11 mouse cellular contexts compared by ENCODE assay signal in genomic region chr12:85461913-85462663, GRCm38 (mm10). TPM values are rescaled to one million over a fixed set of nuclear protein-coding genes. Genes with fewer than 3 reads are reported as not detected.
A peak's percentile ranks its signal among the peaks of the same experiment; 100 is the strongest.
DNase-seq lines count a peak whose midpoint lies in the region; ATAC-seq and TF ChIP-seq lines count a peak whose summit lies in the region.
"Had no signal": no experiment of that assay in that cellular context is flagged by ENCODE, and none has a peak within 500 bp of the region (broad histone marks: within the 10 kb centered on the region; RNA-seq: fewer than 3 reads in every experiment).

No protein-coding gene starts in this region.

- H3K27ac ChIP-seq in hindbrain, embryonic 10.5 days: peak overlapping the region; percentile 5
- H3K27ac ChIP-seq in hindbrain, embryonic 12.5 days: no peak overlapping the region
- no peak overlapping the region for H3K27ac ChIP-seq in midbrain, embryonic 13.5 days
- H3K27ac ChIP-seq in midbrain, embryonic 15.5 days: no peak overlapping the region
- peak overlapping the region; percentile 35 for H3K27ac ChIP-seq in intestine, embryonic 16.5 days (ENCODE audit: low read length)
- H3K27ac ChIP-seq in stomach, postnatal 0 days (replicated peaks): peak overlapping the region; percentile 58
- H3K27ac ChIP-seq: limb, embryonic 12.5 days had no signal

- H3K4me3 ChIP-seq in hindbrain, embryonic 10.5 days: no peak overlapping the region
- no peak overlapping the region for H3K4me3 ChIP-seq in hindbrain, embryonic 12.5 days
- no peak overlapping the region for H3K4me3 ChIP-seq in midbrain, embryonic 13.5 days (replicated peaks)
- no peak overlapping the region for H3K4me3 ChIP-seq in midbrain, embryonic 15.5 days
- no peak overlapping the region for H3K4me3 ChIP-seq in intestine, embryonic 16.5 days (ENCODE audit: low read length)
- H3K4me3 ChIP-seq in stomach, postnatal 0 days (ENCODE audit: low read depth, low read length): no peak overlapping the region
- H3K4me3 ChIP-seq: erythroblast, embryonic 14.5 days; limb, embryonic 12.5 days had no signal

- no peak for TF ChIP-seq CTCF in stomach, postnatal 0 days (IDR thresholded peaks at IDR 0.05; ENCODE audit: low read depth)

- H3K27me3 ChIP-seq in hindbrain, embryonic 10.5 days (ENCODE audit: insufficient read depth, poor library complexity, severe bottlenecking): no peaks in the 10 kb centered on the region
- no peaks in the 10 kb centered on the region for H3K27me3 ChIP-seq in hindbrain, embryonic 12.5 days
- 0 out of 2 replicates have a peak, but pooled peaks cover 4% of the 10 kb centered on the region for H3K27me3 ChIP-seq in midbrain, embryonic 13.5 days
- no peaks in the 10 kb centered on the region for H3K27me3 ChIP-seq in midbrain, embryonic 15.5 days (replicated peaks)
- no peaks in the 10 kb centered on the region for H3K27me3 ChIP-seq in intestine, embryonic 16.5 days (replicated peaks; ENCODE audit: control insufficient read depth, insufficient read depth, low read length)
- H3K27me3 ChIP-seq in stomach, postnatal 0 days (ENCODE audit: control insufficient read depth, insufficient read depth, low read length): no peaks in the 10 kb centered on the region
- H3K27me3 ChIP-seq: limb, embryonic 12.5 days had no signal

- ATAC-seq in hindbrain, embryonic 12.5 days (ENCODE audit: low FRiP score): no peak
- no peak for ATAC-seq in midbrain, embryonic 13.5 days
- ATAC-seq in midbrain, embryonic 15.5 days (replicated peaks): no peak
- peak; percentile 23; the same call in 1 of the 2 replicates for ATAC-seq in intestine, embryonic 16.5 days
- ATAC-seq in stomach, postnatal 0 days (ENCODE audit: low FRiP score, low TSS enrichment): no peak

- H3K9ac ChIP-seq in hindbrain, embryonic 12.5 days: no peak overlapping the region
- H3K9ac ChIP-seq in midbrain, embryonic 13.5 days (replicated peaks): 0 out of 2 replicates have a peak overlapping the region, but pooled peaks have one; percentile 14
- no peak overlapping the region for H3K9ac ChIP-seq in midbrain, embryonic 15.5 days
- 0 out of 2 replicates have a peak overlapping the region, but pooled peaks have one; percentile 17 for H3K9ac ChIP-seq in intestine, embryonic 16.5 days (ENCODE audit: low read depth, low read length)
- H3K9ac ChIP-seq in stomach, postnatal 0 days (ENCODE audit: low read length): peak overlapping the region; percentile 23; the same call in 1 of the 2 replicates
- H3K9ac ChIP-seq: limb, embryonic 12.5 days had no signal

- peaks cover 27% of the 10 kb centered on the region for H3K4me1 ChIP-seq in hindbrain, embryonic 10.5 days (replicated peaks)
- H3K4me1 ChIP-seq in hindbrain, embryonic 12.5 days: peaks cover 5% of the 10 kb centered on the region; the same call in 1 of the 2 replicates
- peaks cover 7% of the 10 kb centered on the region for H3K4me1 ChIP-seq in midbrain, embryonic 13.5 days (replicated peaks)
- H3K4me1 ChIP-seq in midbrain, embryonic 15.5 days: peaks cover 2% of the 10 kb centered on the region; the same call in 1 of the 2 replicates
- H3K4me1 ChIP-seq in intestine, embryonic 16.5 days (ENCODE audit: control insufficient read depth, insufficient read depth, low read length): peaks cover 13% of the 10 kb centered on the region
- peaks cover 2% of the 10 kb centered on the region; the same call in 1 of the 2 replicates for H3K4me1 ChIP-seq in stomach, postnatal 0 days (replicated peaks; ENCODE audit: control insufficient read depth, insufficient read depth)

- 61% methylated on average over 21 of the region's 21 CpGs for WGBS in hindbrain, embryonic 10.5 days
- 51% methylated on average over 21 of the region's 21 CpGs for WGBS in hindbrain, embryonic 12.5 days
- 47% methylated on average over 21 of the region's 21 CpGs for WGBS in midbrain, embryonic 13.5 days
- WGBS in midbrain, embryonic 15.5 days: 49% methylated on average over 21 of the region's 21 CpGs
- 47% methylated on average over 21 of the region's 21 CpGs for WGBS in intestine, embryonic 16.5 days
- WGBS in stomach, postnatal 0 days: 32% methylated on average over 21 of the region's 21 CpGs

- H3K36me3 ChIP-seq in hindbrain, embryonic 10.5 days: no peaks in the 10 kb centered on the region
- no peaks in the 10 kb centered on the region for H3K36me3 ChIP-seq in hindbrain, embryonic 12.5 days
- H3K36me3 ChIP-seq in midbrain, embryonic 13.5 days: no peaks in the 10 kb centered on the region
- H3K36me3 ChIP-seq in midbrain, embryonic 15.5 days (replicated peaks): no peaks in the 10 kb centered on the region
- no peaks in the 10 kb centered on the region for H3K36me3 ChIP-seq in intestine, embryonic 16.5 days (ENCODE audit: control insufficient read depth, insufficient read depth, low read length)
- no peaks in the 10 kb centered on the region for H3K36me3 ChIP-seq in stomach, postnatal 0 days (ENCODE audit: control insufficient read depth, insufficient read depth, low read length)
- H3K36me3 ChIP-seq: limb, embryonic 12.5 days had no signal

- no peak overlapping the region for H3K4me2 ChIP-seq in hindbrain, embryonic 12.5 days (replicated peaks)
- no peak overlapping the region for H3K4me2 ChIP-seq in midbrain, embryonic 13.5 days (replicated peaks)
- H3K4me2 ChIP-seq in midbrain, embryonic 15.5 days: no peak overlapping the region
- peak overlapping the region; percentile 14; the same call in 1 of the 2 replicates for H3K4me2 ChIP-seq in intestine, embryonic 16.5 days (ENCODE audit: low read depth, low read length)
- 0 out of 2 replicates have a peak overlapping the region, but pooled peaks have one; percentile 29 for H3K4me2 ChIP-seq in stomach, postnatal 0 days (replicated peaks; ENCODE audit: low read depth)
- H3K4me2 ChIP-seq: limb, embryonic 12.5 days had no signal

- no peak for TF ChIP-seq EP300 in stomach, postnatal 0 days (optimal IDR thresholded peaks at IDR 0.05)

- DNase-seq in hindbrain, embryonic 10.5 days (ENCODE audit: low spot score): no peak
- DNase-seq in stomach, postnatal 0 days (ENCODE audit: low spot score): no peak
- no peak for DNase-seq in urinary bladder, adult 2 months (ENCODE audit: low spot score)
- no peak for DNase-seq in gastrocnemius, postnatal 10 days
- DNase-seq: thymus, adult 18-20 months had no signal

- no peaks in the 10 kb centered on the region for H3K9me3 ChIP-seq in hindbrain, embryonic 10.5 days
- H3K9me3 ChIP-seq in hindbrain, embryonic 12.5 days (replicated peaks): no peaks in the 10 kb centered on the region
- H3K9me3 ChIP-seq in midbrain, embryonic 13.5 days: no peaks in the 10 kb centered on the region
- no peaks in the 10 kb centered on the region for H3K9me3 ChIP-seq in midbrain, embryonic 15.5 days
- H3K9me3 ChIP-seq in intestine, embryonic 16.5 days (ENCODE audit: control insufficient read depth, low read length): no peaks in the 10 kb centered on the region
- H3K9me3 ChIP-seq in stomach, postnatal 0 days (ENCODE audit: control insufficient read depth, low read length): no peaks in the 10 kb centered on the region
- H3K9me3 ChIP-seq: limb, embryonic 12.5 days had no signal

RNA-seq across cellular contexts. Expression of gene Fos, which starts 11.6 kb away (rescaled TPM):
- polyA plus RNA-seq in hindbrain, embryonic 10.5 days (2016; fragmentation: Nextera tagmentation; extraction: Ambion mirVana): 1.5 TPM in 2 replicates
- 2.4 and 2.7 TPM in 2 replicates for polyA plus RNA-seq in hindbrain, embryonic 12.5 days (2016; fragmentation: Nextera tagmentation; extraction: Ambion mirVana)
- 0.82 and 0.90 TPM in 2 replicates for polyA plus RNA-seq in midbrain, embryonic 13.5 days (2015; fragmentation: Nextera tagmentation; extraction: Ambion mirVana)
- polyA plus RNA-seq in midbrain, embryonic 15.5 days (2015; fragmentation: Nextera tagmentation; extraction: Ambion mirVana): 1.4 and 1.6 TPM in 2 replicates
- polyA plus RNA-seq in intestine, embryonic 16.5 days (2015; fragmentation: Nextera tagmentation; extraction: Ambion mirVana): 6.4 and 6.6 TPM in 2 replicates
- polyA plus RNA-seq in stomach, postnatal 0 days (2015; fragmentation: Nextera tagmentation; extraction: Ambion mirVana): 18.2 and 23.2 TPM in 2 replicates
- 28.5 and 37.0 TPM in 2 replicates for polyA plus RNA-seq in urinary bladder, adult 2 months (2012; rRNA removed)
- 10 to 100 TPM in 1 of 2 experiments, 1 to 10 TPM in 1; 4.3 to 15.2 TPM for total RNA-seq in gastrocnemius, postnatal 10 days (2021)

Comparison
In these comparisons a context has a peak if more than half of its experiments do, and no peak if none do; other contexts are left out.
1. H3K27ac ChIP-seq: peak in hindbrain, embryonic 10.5 days (single experiment), intestine, embryonic 16.5 days (single experiment) and stomach, postnatal 0 days (single experiment); none in hindbrain, embryonic 12.5 days (single experiment), midbrain, embryonic 13.5 days (single experiment) and midbrain, embryonic 15.5 days (single experiment).
2. H3K9ac ChIP-seq: peak in midbrain, embryonic 13.5 days (single experiment), intestine, embryonic 16.5 days (single experiment) and stomach, postnatal 0 days (single experiment); none in hindbrain, embryonic 12.5 days (single experiment) and midbrain, embryonic 15.5 days (single experiment).
3. H3K4me2 ChIP-seq: peak in intestine, embryonic 16.5 days (single experiment) and stomach, postnatal 0 days (single experiment); none in hindbrain, embryonic 12.5 days (single experiment), midbrain, embryonic 13.5 days (single experiment) and midbrain, embryonic 15.5 days (single experiment).